Mouse (Mus musculus): ENCODE data around the gene Ppp2r5c. TPM values are rescaled to one million over a fixed set of nuclear protein-coding genes. Genes with fewer than 3 reads are reported as not detected.

The Ppp2r5c gene
- polyA plus RNA-seq, 1 experiment from 2014 or later, result 55.5 TPM

- DNase-seq (peak; percentile 52), ATAC-seq (peak; percentile 60)
- no peak overlapping the region for H3K4me3 ChIP-seq (ENCODE audit: low read depth, low read length)
- no peaks in the 10 kb centered on the region for H3K9me3 ChIP-seq (ENCODE audit: low read length)
- no peak for TF ChIP-seq EP300 (IDR thresholded peaks at IDR 0.05; ENCODE audit: low read depth)
- no peak for TF ChIP-seq CTCF (IDR thresholded peaks at IDR 0.05; ENCODE audit: low read depth)
- H3K4me1 ChIP-seq (ENCODE audit: insufficient read depth), result peaks cover 44% of the 10 kb centered on the region
- WGBS (ENCODE audit: insufficient replicate concordance), result 56% methylated on average over 8 of the region's 8 CpGs
- H3K36me3 ChIP-seq (replicated peaks; ENCODE audit: insufficient read depth, low read length), result no peaks in the 10 kb centered on the region
- peak overlapping the region; percentile 39 for H3K27ac ChIP-seq (ENCODE audit: low read depth)
- no peak overlapping the region for H3K9ac ChIP-seq (replicated peaks)
- H3K4me2 ChIP-seq (ENCODE audit: low read depth, low read length), result no peak overlapping the region
- H3K27me3 ChIP-seq (ENCODE audit: insufficient read depth, low read length), result no peaks in the 10 kb centered on the region
Measured at GRCm38 (mm10) chr12:110503406-110504144, 56.7 kb downstream of the Ppp2r5c start.

- no peak overlapping the region for H3K4me3 ChIP-seq (ENCODE audit: low read depth, low read length)
- H3K9me3 ChIP-seq (ENCODE audit: low read length), result no peaks in the 10 kb centered on the region
- peaks cover 39% of the 10 kb centered on the region for H3K4me1 ChIP-seq (ENCODE audit: insufficient read depth)
- no peaks in the 10 kb centered on the region for H3K36me3 ChIP-seq (replicated peaks; ENCODE audit: insufficient read depth, low read length)
- DNase-seq, result no peak
- no peak overlapping the region for H3K4me2 ChIP-seq (ENCODE audit: low read depth, low read length)
- ATAC-seq, result no peak
- H3K9ac ChIP-seq (replicated peaks), result no peak overlapping the region
- TF ChIP-seq EP300 (IDR thresholded peaks at IDR 0.05; ENCODE audit: low read depth), result no peak
- TF ChIP-seq CTCF (IDR thresholded peaks at IDR 0.05; ENCODE audit: low read depth), result no peak
- no peak overlapping the region for H3K27ac ChIP-seq (ENCODE audit: low read depth)
- 83% methylated on average over 9 of the region's 9 CpGs for WGBS (ENCODE audit: insufficient replicate concordance)
- no peaks in the 10 kb centered on the region for H3K27me3 ChIP-seq (ENCODE audit: insufficient read depth, low read length)
Measured at GRCm38 (mm10) chr12:110504145-110504490, 57.2 kb downstream of the Ppp2r5c start.

DNA sequence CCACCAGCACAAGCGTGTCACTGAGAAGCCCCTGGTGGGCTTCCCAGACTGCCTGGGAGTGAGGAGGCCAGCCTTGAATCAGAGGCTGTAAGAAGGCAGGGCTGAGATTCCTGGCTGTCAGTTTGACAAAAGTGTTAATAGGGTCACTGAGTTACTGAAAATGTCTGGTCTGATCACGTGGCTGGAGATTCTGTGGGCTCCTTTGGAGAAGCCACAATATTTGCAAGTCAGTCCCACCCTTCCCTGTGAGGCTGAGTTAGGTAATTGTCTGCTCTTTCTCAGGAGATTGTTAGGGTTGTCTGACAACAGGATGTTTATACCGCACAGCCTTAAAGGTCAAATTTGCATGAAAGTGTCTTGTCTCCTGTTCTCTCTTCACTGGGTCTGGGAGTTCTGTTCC is 57.9 kb downstream of the Ppp2r5c start:
- 59% methylated on average over 3 of the region's 3 CpGs for WGBS (ENCODE audit: insufficient replicate concordance)
- Histone ChIP-seq H3K4me2 (ENCODE audit: low read depth, low read length) (no peak overlapping the region), H3K36me3 (replicated peaks; ENCODE audit: insufficient read depth, low read length) (no peaks in the 10 kb centered on the region), H3K4me3 (ENCODE audit: low read depth, low read length) (no peak overlapping the region), H3K9ac (replicated peaks) (no peak overlapping the region), H3K4me1 (ENCODE audit: insufficient read depth) (peaks cover 32% of the 10 kb centered on the region), H3K9me3 (ENCODE audit: low read length) (no peaks in the 10 kb centered on the region), H3K27ac (ENCODE audit: low read depth) (no peak overlapping the region), H3K27me3 (ENCODE audit: insufficient read depth, low read length) (no peaks in the 10 kb centered on the region)
- DNase-seq, result no peak
- no peak for ATAC-seq
- TF ChIP-seq CTCF (IDR thresholded peaks at IDR 0.05; ENCODE audit: low read depth) (no peak), EP300 (IDR thresholded peaks at IDR 0.05; ENCODE audit: low read depth) (no peak)

DNA sequence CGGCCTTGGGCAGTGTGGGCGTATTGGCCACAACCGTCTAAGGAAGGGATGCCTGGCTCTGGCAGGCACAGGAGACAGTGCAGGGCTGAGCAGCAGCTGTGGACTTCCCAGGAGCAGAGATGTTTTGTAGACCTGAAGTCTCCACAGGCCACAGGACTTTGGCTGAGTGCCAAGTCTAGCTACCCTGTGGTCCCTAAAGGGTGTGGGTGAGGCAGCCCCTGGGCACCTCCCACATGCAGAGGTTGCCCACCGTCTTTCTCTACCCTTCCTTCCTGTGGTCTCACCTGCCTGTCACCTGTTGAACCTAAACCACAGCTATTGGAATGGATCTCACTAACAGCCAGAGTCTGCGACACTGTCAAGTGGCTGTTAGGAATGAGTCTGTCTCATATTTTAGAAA is 59.1 kb downstream of the Ppp2r5c start:
- H3K9me3 ChIP-seq (ENCODE audit: low read length), result no peaks in the 10 kb centered on the region
- no peak for TF ChIP-seq EP300 (IDR thresholded peaks at IDR 0.05; ENCODE audit: low read depth)
- TF ChIP-seq CTCF (IDR thresholded peaks at IDR 0.05; ENCODE audit: low read depth), result no peak
- H3K36me3 ChIP-seq (replicated peaks; ENCODE audit: insufficient read depth, low read length), result no peaks in the 10 kb centered on the region
- H3K9ac ChIP-seq (replicated peaks), result no peak overlapping the region
- H3K4me3 ChIP-seq (ENCODE audit: low read depth, low read length), result no peak overlapping the region
- H3K4me2 ChIP-seq (ENCODE audit: low read depth, low read length), result no peak overlapping the region
- H3K4me1 ChIP-seq (ENCODE audit: insufficient read depth), result peaks cover 26% of the 10 kb centered on the region
- no peak overlapping the region for H3K27ac ChIP-seq (ENCODE audit: low read depth)
- H3K27me3 ChIP-seq (ENCODE audit: insufficient read depth, low read length), result no peaks in the 10 kb centered on the region
- DNase-seq, result no peak
- ATAC-seq, result no peak
- 75% methylated on average over 5 of the region's 5 CpGs for WGBS (ENCODE audit: insufficient replicate concordance)

- Histone ChIP-seq H3K9me3 (ENCODE audit: low read length) (no peaks in the 10 kb centered on the region), H3K36me3 (replicated peaks; ENCODE audit: insufficient read depth, low read length) (no peaks in the 10 kb centered on the region), H3K27me3 (ENCODE audit: insufficient read depth, low read length) (no peaks in the 10 kb centered on the region), H3K4me3 (ENCODE audit: low read depth, low read length) (no peak overlapping the region), H3K9ac (replicated peaks) (no peak overlapping the region), H3K4me2 (ENCODE audit: low read depth, low read length) (no peak overlapping the region), H3K4me1 (ENCODE audit: insufficient read depth) (peaks cover 24% of the 10 kb centered on the region), H3K27ac (ENCODE audit: low read depth) (no peak overlapping the region)
- ATAC-seq, result no peak
- WGBS (ENCODE audit: insufficient replicate concordance), result 64% methylated on average over 9 of the region's 9 CpGs
- DNase-seq, result no peak
- TF ChIP-seq EP300 (IDR thresholded peaks at IDR 0.05; ENCODE audit: low read depth) (no peak), CTCF (IDR thresholded peaks at IDR 0.05; ENCODE audit: low read depth) (no peak)
Measured at GRCm38 (mm10) chr12:110507714-110508297, 60.9 kb downstream of the Ppp2r5c start.

DNA sequence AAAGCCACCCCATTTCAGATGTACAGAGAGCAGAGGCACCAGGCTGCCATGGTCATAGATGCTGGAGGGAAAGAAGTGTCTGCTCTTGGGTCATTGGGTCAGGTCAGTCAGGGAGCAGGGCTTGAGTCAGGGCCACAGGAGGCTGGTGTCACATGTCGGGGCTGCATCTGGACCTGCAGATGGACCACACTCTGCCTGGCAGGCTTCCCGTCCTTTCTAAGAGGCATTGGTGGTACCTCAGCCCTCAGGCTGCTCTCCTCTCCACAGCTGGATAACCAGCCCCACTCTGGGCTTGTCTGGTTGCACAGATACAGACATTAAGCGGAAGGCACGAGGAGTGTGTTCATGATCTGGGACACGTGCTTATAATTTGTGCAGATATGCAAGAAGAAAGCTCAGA is 61.8 kb downstream of the Ppp2r5c start:
- 68% methylated on average over 5 of the region's 5 CpGs for WGBS (ENCODE audit: insufficient replicate concordance)
- Histone ChIP-seq H3K27ac (ENCODE audit: low read depth) (no peak overlapping the region), H3K4me1 (ENCODE audit: insufficient read depth) (peaks cover 15% of the 10 kb centered on the region), H3K4me3 (ENCODE audit: low read depth, low read length) (no peak overlapping the region), H3K27me3 (ENCODE audit: insufficient read depth, low read length) (no peaks in the 10 kb centered on the region), H3K4me2 (ENCODE audit: low read depth, low read length) (no peak overlapping the region), H3K9ac (replicated peaks) (no peak overlapping the region), H3K9me3 (ENCODE audit: low read length) (no peaks in the 10 kb centered on the region), H3K36me3 (replicated peaks; ENCODE audit: insufficient read depth, low read length) (no peaks in the 10 kb centered on the region)
- ATAC-seq (peak; percentile 23; the same call in 1 of the 2 replicates), DNase-seq (no peak)
- TF ChIP-seq CTCF (IDR thresholded peaks at IDR 0.05; ENCODE audit: low read depth), result no peak
- no peak for TF ChIP-seq EP300 (IDR thresholded peaks at IDR 0.05; ENCODE audit: low read depth)
